Mouse (Mus musculus) olfactory bulb, adult 2 months (tissue): ENCODE measurements around the gene Phka1.

Experiments used
- CTCF ChIP-seq: fragments of 200-500 bp; IDR thresholded peaks from 2 replicates; pipeline ENCODE4 v1.5.1; 2012; ENCODE audit warnings: low read depth, mild to moderate bottlenecking, low read length, moderate library complexity; ENCODE audit not compliant: insufficient read depth
- POLR2A ChIP-seq: fragments of 200-500 bp; IDR thresholded peaks from 2 replicates; pipeline ENCODE4 v1.6.1; 2012; ENCODE audit warnings: mild to moderate bottlenecking, low read depth, low read length, moderate library complexity; ENCODE audit not compliant: insufficient read depth

- no peak for TF ChIP-seq CTCF
- no peak for TF ChIP-seq POLR2A
Observed at GRCm38 (mm10) chrX:102504179-102504578, 139.9 kb downstream of the Phka1 start.
